Mouse (Mus musculus) testis, postnatal 14 days (tissue): ENCODE data around the gene Bcl2l12.

ENCODE experiments used
- DNase-seq: peaks from one replicate; pipeline ENCODE4 v3.0.0; 2021; ENCODE audit warnings: low spot score

Bcl2l12 gene

GRCm38 (mm10) chr7:45017242-45018061, 18.9 kb upstream of the Bcl2l12 start, which contains the start of gene Rras:
Rras (plus strand) TSS chr7:45017961.
- peak; percentile 96 for DNase-seq

DNA sequence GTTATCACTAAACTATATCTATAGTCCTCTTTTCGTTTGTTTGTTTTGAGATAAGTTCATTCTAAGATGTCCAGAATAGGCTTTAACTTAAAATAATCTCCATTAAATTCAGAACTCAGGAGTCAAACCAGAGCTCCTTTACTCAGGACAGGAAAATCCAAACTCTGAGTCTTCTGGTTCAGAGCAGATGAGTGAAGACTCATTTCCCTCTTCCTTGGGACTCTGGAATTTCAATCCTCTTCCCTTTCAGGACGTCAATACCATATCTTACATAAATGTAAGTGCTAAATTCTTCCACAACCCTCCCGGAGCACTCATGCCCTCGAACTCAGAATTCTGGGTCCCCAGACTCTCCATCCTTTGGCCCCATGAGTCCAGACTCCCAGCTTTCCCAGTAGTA, 18.2 kb upstream of the Bcl2l12 start:
- no peak for DNase-seq

GRCm38 (mm10) chr7:45015957-45016612, 17.6 kb upstream of the Bcl2l12 start, which contains the start of gene Scaf1:
Scaf1 (minus strand) TSS chr7:45016363.
- peak; percentile 100 for DNase-seq

DNA sequence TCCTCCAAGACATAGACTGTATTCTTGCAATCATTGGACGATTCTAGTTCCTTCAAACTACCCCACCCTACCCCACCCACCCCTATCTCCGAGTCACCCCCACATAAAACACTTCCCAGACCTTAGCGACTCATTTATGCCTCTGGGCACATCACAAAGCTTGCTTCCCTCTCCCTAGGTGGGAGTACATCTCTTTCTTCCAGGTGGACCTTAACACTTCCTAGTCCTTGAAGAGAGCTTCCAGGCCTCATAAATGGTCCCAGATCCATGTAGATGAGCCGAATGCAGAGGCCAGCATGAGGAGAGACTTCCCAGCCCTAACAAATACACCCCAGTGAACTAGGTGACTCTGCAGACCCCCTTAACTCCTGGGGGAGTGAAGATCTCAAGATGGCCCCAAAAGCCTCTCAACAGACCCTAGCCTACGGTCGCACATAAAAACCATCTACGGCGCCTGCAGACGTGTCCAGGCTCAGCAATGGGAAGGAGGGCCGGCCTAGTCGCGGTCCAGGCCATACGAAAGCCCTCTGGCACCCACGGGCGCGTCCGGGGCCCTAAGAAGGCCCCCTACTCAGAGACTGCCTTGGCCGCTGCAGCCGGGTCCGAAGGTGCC, 16.9 kb upstream of the Bcl2l12 start:
- no peak for DNase-seq

DNA sequence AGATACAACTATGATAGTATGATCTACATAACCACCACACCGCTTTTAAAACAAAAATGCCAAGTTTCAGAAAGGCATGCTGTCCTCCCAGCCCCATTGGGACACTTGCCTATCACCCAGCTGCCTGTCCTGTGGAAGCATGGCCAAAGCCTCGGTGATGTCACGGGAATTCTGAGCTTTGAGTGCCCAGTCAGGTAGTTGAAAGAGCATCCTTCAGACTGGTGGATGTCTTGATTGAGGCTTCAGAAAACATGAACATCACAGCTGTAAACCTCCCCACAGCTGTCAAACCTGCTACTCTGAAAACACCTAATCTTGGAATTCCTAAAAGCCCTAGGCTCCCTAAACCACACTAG, 15.6 kb upstream of the Bcl2l12 start:
- DNase-seq, result no peak

DNA sequence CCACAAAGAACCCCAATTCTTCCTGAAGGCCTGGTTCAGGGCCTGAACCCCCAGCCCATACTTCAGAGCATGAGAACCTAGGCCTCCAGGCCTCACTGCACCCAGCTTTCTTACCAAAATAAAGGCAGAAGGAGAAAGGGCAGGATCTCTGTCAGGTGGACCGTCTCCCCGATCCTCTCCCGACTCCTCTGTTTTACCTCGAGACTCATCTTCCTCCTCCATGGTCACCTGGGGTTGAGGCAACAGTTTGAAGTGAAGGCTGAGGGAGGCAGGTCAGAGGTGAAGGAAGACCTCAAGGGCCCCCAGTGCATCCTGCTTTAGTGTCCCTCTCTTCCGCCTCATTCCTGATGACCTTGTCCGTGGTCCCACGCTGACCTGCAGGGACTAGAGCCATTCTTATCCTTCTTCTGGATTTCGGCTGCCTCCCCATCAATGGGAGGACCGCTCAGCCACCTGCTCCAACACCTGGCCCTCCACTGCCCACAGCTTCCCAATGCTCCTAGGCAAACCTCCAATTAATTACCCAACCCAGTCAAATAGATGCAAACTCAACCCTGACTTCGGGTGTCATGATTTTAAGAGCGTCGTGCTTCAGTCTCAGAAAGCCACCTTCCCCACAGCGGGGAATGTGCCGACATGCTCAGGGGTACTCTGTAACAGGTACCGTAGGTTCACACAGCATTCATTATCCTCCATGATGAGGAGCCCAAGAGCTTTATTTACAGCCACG, 15.0 kb upstream of the Bcl2l12 start:
- no peak for DNase-seq

DNA sequence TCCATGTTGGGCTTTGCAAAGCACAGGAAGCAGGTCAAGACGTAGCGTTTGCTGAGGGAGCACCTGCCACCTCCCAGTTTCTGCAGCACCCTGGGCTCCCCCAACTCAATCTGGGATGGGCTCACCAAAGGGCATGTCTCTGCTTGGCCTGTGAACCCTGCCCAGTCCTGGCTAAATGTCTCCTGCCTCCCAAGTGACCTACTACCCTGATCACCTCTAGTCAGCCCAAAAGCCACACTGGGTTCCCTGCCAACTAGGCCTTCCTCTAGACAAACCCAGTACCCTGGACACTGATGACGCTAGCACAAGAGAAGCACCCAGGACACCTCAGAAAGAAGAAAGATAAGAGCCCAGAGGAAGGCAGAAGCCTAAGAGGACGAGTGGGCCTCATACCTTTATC, 14.3 kb upstream of the Bcl2l12 start:
- DNase-seq, result no peak

- no peak for DNase-seq
These were observed 13.5 kb upstream of the Bcl2l12 start for GRCm38 (mm10) chr7:45012011-45012410.

DNA sequence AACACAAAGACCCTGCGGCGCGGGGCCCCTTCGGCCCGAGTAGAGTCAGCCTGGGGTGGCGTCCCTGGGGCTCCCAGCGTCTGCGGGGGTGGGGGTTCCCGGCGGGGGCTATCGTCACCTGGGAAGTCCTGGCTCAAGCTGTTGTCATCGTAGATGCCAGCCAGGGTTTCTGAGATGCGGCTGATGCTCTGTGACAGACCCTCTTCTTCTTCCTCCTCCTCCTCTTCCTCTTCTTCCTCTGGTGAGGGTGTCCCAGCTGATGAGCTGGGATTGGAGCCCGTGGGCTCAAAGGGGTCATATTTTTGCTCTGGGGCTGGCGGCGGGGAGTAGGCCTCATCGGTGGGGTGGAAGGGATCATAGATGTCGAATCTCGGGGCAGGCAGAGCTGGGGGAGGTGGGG, 9.9 kb upstream of the Bcl2l12 start:
- DNase-seq, result no peak

DNA sequence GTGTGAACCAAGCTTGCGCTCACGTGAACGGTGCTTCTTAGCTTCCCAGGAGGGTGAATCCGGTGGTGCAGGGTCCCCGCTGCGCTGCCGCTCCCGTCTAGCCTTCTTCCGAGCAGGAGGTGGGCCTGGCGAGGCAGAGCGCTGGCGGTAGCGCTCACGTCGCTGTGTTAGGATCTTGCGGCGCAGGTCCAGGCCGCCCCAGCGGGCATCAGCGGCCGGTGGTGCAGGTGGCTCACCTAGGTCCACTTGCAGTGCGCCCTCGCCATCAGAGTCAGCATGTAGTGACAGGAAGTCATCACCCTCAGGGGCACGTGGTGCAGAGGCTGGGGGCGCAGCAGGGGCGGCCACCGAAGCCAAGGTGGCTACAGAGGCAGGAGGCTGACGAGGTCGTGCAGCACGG, 9.3 kb upstream of the Bcl2l12 start:
- no peak for DNase-seq

DNA sequence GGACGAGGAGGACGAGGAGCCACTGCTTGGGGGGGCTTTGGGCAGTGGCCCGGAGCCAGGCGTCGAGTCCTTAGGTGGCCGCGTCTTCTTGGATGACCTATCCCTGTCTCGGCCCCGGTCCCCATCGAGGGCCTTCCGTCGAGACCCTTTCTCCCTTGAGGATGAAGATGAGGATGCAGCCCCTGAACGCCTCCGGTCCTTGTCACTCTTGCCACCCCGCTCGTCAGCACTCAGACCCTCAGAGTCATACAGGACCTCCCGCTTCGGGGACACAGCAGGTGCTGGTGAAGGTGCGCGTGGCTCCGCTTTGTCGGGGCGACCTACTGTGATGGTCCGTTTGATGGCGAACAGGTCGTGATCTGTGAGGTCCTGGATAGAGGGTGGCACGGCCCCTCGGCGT, 8.6 kb upstream of the Bcl2l12 start:
- DNase-seq, result no peak

DNA sequence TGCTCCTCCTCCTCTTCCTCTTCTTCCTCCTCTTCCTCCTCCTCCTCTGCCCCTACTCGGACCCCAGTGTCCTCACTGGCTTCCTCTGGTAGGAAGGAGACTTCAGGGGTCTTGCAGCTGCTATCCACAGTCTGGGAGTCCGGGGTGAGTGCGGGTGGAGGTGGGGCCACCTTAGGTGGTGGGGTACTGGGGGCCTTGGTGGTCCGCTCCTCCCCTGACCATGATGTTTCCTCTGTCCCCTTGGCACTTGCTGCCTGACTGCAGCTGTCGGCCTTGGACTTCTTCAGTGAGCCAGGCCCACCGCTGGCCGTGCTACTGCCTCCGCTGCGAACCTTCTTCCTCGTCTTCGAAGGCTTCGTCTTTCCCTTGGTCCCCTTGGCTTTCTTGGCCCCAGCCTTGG, 8.0 kb upstream of the Bcl2l12 start:
- DNase-seq, result no peak

DNA sequence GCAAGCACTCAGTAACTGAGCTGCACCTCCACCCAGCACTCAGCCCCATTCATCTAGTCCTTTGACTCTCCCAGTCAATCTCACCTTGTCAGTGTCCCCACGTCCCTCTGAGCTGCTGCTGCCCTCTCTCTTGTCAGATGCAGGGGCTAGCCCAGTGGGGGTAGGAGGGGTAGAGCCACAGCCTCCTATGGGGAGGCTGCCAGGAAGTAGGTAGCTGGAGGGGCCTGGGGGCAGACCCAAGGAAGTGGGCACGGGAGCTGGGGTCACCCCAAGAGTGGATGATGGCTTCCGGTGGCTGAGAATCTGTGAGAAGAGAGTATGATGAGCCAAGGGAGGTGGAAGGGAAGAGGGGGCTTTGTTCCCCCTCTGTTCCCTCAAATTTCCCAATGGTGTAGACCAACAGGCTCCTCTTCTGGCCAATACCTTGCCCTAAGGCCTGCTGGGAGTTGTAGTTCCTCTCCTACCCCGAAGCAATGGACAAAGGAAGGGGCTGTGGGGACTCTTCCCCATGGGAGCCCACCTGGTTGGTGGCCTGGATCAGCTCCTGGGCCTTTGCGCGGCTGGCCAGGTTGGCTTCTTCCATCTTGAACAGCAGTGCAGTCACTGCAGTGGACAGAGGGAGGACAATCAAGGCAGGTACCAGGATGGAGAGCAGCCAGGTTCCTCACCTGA, 6.9 kb upstream of the Bcl2l12 start:
- no peak for DNase-seq

DNA sequence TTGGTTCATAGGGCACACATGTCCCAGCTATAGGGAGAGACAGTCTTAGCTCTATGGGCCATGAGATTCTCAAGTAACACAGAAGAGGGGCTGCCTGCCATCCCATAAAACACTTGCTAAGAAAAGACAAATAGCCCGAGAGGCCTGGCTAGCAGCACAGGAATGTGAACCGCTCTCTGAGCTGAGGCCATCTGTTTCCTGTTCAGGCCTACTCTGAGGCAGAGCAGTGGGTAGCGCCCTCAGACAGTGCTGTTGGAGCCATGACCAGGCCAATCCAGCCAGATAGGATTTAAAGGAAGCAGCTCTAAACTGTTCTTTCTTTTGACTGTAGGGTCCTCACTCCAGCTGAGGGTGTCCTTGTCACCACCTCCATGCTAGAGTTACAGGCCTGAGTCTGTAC, 6.0 kb upstream of the Bcl2l12 start:
- DNase-seq, result no peak

GRCm38 (mm10) chr7:45002440-45002839, 3.9 kb upstream of the Bcl2l12 start:
- DNase-seq, result no peak

DNA sequence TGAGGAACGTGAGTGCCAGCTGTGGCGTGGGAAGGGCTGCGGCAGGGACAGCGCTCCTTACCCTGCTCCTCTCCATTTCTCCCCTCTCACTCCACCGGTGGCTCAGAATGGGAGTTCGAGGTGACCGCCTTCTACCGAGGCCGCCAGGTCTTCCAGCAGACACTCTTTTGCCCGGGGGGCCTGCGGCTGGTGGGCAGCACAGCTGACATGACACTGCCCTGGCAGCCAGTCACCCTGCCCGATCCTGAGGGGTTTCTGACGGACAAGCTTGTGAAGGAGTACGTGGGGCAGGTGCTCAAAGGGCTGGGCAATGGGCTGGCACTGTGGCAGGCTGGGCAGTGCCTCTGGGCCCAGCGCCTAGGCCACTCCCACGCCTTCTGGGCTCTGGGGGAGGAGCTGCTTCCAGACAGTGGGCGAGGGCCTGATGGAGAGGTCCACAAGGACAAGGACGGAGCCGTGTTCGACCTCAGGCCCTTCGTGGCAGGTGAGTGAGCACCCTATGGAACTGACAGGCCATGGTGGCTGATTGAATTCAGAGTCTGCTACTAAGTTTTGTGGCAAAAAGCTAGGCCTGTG, 2.1 kb upstream of the Bcl2l12 start:
- no peak for DNase-seq

DNA sequence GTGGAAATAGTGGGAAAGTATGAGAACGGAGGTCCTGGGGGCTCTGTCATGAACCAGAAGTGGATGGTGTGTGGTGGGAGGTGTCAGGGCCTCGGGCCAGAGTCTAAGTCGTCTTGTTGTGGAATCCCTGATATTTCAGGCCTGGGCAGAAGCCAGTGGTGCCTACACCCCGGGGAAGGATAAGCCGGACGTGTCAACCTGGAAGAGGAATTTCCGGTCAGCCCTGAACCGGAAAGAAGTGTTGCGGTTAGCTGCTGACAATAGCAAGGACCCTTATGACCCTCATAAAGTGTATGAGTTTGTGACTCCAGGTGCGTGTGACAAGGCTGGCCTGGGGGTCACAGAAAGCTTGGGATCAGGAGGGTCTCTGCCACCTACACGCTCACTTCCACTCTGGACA, 1.2 kb upstream of the Bcl2l12 start:
- DNase-seq, result no peak

DNA sequence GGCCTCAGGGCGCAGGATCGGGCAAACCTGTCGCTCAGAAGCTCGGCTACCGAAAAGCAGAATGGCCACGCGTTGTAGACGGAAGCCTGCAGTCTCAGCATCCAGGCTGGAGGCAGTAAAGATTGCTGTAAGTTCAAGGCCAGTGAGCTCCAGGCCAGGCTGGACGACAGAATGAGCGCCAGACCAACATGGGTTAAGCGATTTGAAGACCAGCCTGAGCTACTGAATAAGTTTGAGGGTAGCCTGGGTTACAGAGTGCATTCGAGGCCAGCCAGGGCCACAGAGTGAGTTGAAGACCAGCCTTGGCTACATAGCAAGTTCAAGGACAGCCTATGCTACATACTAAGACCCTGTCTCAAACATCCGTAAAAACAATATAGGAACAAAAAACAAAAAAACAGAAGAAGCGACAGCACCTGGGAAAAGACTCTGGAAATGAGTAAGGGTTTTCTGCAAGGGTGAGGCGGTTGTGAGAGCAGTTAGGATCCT, 528 bp downstream of the Bcl2l12 start:
- no peak for DNase-seq

GRCm38 (mm10) chr7:44997231-44997939, 1.1 kb downstream of the Bcl2l12 start, which contains the start of gene Irf3:
Irf3 (plus strand) TSS chr7:44997648.
- DNase-seq, result peak; percentile 96

DNA sequence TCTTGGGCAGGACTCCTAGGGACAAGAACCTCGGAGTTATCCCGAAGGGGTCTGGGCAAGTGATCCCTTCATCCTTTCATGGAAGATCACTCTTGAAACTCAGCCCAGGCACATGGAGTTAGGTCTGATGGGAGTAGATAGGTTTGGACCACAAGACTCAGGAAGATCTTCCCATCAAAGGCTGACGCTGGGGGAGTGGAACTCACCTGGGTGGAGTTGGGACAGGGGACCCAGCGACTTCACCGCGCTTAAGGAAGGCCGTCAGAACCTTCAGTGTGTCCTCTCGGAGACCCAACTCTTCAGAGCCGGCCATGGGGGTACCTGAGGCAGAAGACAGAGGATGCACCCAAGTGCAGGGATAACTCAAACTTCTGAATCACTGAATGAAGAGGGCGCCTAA, 1.8 kb downstream of the Bcl2l12 start:
- no peak for DNase-seq
